Mouse (Mus musculus) G1E-ER4 (cell line): ENCODE data around the gene Lpxn. TPM values are rescaled to one million over a fixed set of nuclear protein-coding genes. Genes with fewer than 3 reads are reported as not detected.

Experiments
- GATA1 ChIP-seq: IDR thresholded peaks from one replicate; pipeline ENCODE4 v1.8.0; 2012; ENCODE audit warnings: low read length, inconsistent platforms
- polyA plus RNA-seq: library from polyadenylated mRNA; stranded (reverse); fragments of >175 nt; gene quantifications from 2 replicates; pipeline ENCODE4 v1.2.3, GENCODE M21; 2012

The Lpxn gene
- polyA plus RNA-seq, 1 experiment = 0.04 TPM

GRCm38 (mm10) chr19:12838507-12838906, 42.5 kb downstream of the Lpxn start:
- no peak for TF ChIP-seq GATA1

GRCm38 (mm10) chr19:12846382-12846781, 50.4 kb downstream of the Lpxn start, which contains the start of gene Gm5244:
TSS of gene Gm5244 (plus strand) at chr19:12846682.
- no peak for TF ChIP-seq GATA1

GRCm38 (mm10) chr19:12856983-12857382, 61.0 kb downstream of the Lpxn start, which contains the start of gene Olfr1444:
TSS of gene Olfr1444 (plus strand) at chr19:12857283.
- TF ChIP-seq GATA1 = no peak

Other genes with a start within 250 kb of the Lpxn start
- gene Gm4952, start 196.2 kb upstream of the Lpxn start, polyA plus RNA-seq = not detected in 2 replicates
- gene Glyat, start 162.9 kb upstream of the Lpxn start, polyA plus RNA-seq = not detected in 2 replicates
- not detected in 2 replicates for gene Olfr1442, start 125.8 kb upstream of the Lpxn start, polyA plus RNA-seq
- gene Olfr1443, start 118.1 kb upstream of the Lpxn start, polyA plus RNA-seq = not detected in 2 replicates
- not detected in 2 replicates for gene Keg1, start 100.4 kb upstream of the Lpxn start, polyA plus RNA-seq
- 0.08 TPM in 1 of 2 replicates, not detected in the other for gene Cntf, start 30.6 kb upstream of the Lpxn start, polyA plus RNA-seq
- gene Zfp91, start 67 bp upstream of the Lpxn start, polyA plus RNA-seq = 30.8 and 35.6 TPM in 2 replicates
- not detected in 2 replicates for gene Gm5244, start 50.5 kb downstream of the Lpxn start, polyA plus RNA-seq
- gene Olfr1444, start 61.1 kb downstream of the Lpxn start, polyA plus RNA-seq = not detected in 2 replicates
- not detected in 2 replicates for gene Olfr1445, start 87.7 kb downstream of the Lpxn start, polyA plus RNA-seq
- gene Olfr1446, start 97.3 kb downstream of the Lpxn start, polyA plus RNA-seq = not detected in 2 replicates
- not detected in 2 replicates for gene Olfr1447, start 107.5 kb downstream of the Lpxn start, polyA plus RNA-seq
- not detected in 2 replicates for gene Olfr1448, start 128.2 kb downstream of the Lpxn start, polyA plus RNA-seq
- gene Olfr1449, start 134.6 kb downstream of the Lpxn start, polyA plus RNA-seq = not detected in 2 replicates
- gene Olfr1450, start 154.1 kb downstream of the Lpxn start, polyA plus RNA-seq = not detected in 2 replicates
- gene Olfr1451, start 198.8 kb downstream of the Lpxn start, polyA plus RNA-seq = not detected in 2 replicates
- not detected in 2 replicates for gene Olfr1453, start 232.1 kb downstream of the Lpxn start, polyA plus RNA-seq